Mouse (Mus musculus): ENCODE measurements at regions not wholly inside any gene's neighbourhood (a gene's known extent, or its start where the extent isn't known, plus 50 kb on each side); places are given as distances from the start of the nearest gene placed in this dataset.
"Not testable (repeated sequence)": the region's sequence is repeated elsewhere in the genome, so short reads cannot be mapped to it uniquely, and the experiment has no call there.

- H3K27ac ChIP-seq (ENCODE audit: low read length); H3K9ac ChIP-seq (replicated peaks; ENCODE audit: low read depth); H3K9me3 ChIP-seq (ENCODE audit: low read length); H3K4me1 ChIP-seq (ENCODE audit: insufficient read depth, low read depth, low read length); H3K4me3 ChIP-seq (ENCODE audit: low read depth, low read length); H3K36me3 ChIP-seq (ENCODE audit: insufficient read depth, low read length); H3K4me2 ChIP-seq (replicated peaks; ENCODE audit: low read depth, low read length); H3K27me3 ChIP-seq (replicated peaks; ENCODE audit: insufficient read depth, low read length): not testable (repeated sequence)
- DNase-seq (ENCODE audit: low spot score) = peak; percentile 14
- TF ChIP-seq CTCF (IDR thresholded peaks at IDR 0.05) = peak; percentile 25; the same call in 1 of the 2 replicates
- WGBS = 62% methylated on average over 6 of the region's 6 CpGs
- peak; percentile 37; the same call in 1 of the 2 replicates for ATAC-seq
Observed at GRCm38 (mm10) chr8:20015411-20016081, 112.4 kb downstream of the Gm31371 start.

GRCm38 (mm10) chr8:20016082-20016840 lies 113.1 kb downstream of the Gm31371 start:
- 81% methylated on average over 13 of the region's 17 CpGs for WGBS
- not testable (repeated sequence) for H3K9me3 ChIP-seq (ENCODE audit: low read length); DNase-seq (ENCODE audit: low spot score)

GRCm38 (mm10) chr8:20025521-20025920 lies 122.3 kb downstream of the Gm31371 start:
- not testable (repeated sequence) for H3K4me1 ChIP-seq (ENCODE audit: insufficient read depth, low read depth, low read length); H3K4me2 ChIP-seq (replicated peaks; ENCODE audit: low read depth, low read length); H3K4me3 ChIP-seq (ENCODE audit: low read depth, low read length); H3K9me3 ChIP-seq (ENCODE audit: low read length); H3K27me3 ChIP-seq (replicated peaks; ENCODE audit: insufficient read depth, low read length); ATAC-seq; H3K9ac ChIP-seq (replicated peaks; ENCODE audit: low read depth); H3K27ac ChIP-seq (ENCODE audit: low read length); DNase-seq (ENCODE audit: low spot score); H3K36me3 ChIP-seq (ENCODE audit: insufficient read depth, low read length)
- no CpG with 5 or more reads among the region's 2 CpGs for WGBS

More at GRCm38 (mm10) chr8:20016082-20016840, 113.1 kb downstream of the Gm31371 start:
- not testable (repeated sequence) for ATAC-seq; H3K27ac ChIP-seq (ENCODE audit: low read length); H3K4me1 ChIP-seq (ENCODE audit: insufficient read depth, low read depth, low read length); H3K4me3 ChIP-seq (ENCODE audit: low read depth, low read length); H3K27me3 ChIP-seq (replicated peaks; ENCODE audit: insufficient read depth, low read length); H3K36me3 ChIP-seq (ENCODE audit: insufficient read depth, low read length); H3K9ac ChIP-seq (replicated peaks; ENCODE audit: low read depth); H3K4me2 ChIP-seq (replicated peaks; ENCODE audit: low read depth, low read length)

- not testable (repeated sequence) for H3K9ac ChIP-seq (replicated peaks; ENCODE audit: low read depth); DNase-seq (ENCODE audit: low spot score); H3K27ac ChIP-seq (ENCODE audit: low read length); H3K27me3 ChIP-seq (replicated peaks; ENCODE audit: insufficient read depth, low read length); H3K9me3 ChIP-seq (ENCODE audit: low read length); H3K4me2 ChIP-seq (replicated peaks; ENCODE audit: low read depth, low read length); H3K4me3 ChIP-seq (ENCODE audit: low read depth, low read length); ATAC-seq; H3K4me1 ChIP-seq (ENCODE audit: insufficient read depth, low read depth, low read length); H3K36me3 ChIP-seq (ENCODE audit: insufficient read depth, low read length)
- 57% methylated on average over 1 of the region's 2 CpGs for WGBS
Observed at GRCm38 (mm10) chr8:20027956-20028355, 124.8 kb downstream of the Gm31371 start.

- 79% methylated on average over 2 of the region's 2 CpGs for WGBS
- not testable (repeated sequence) for H3K9me3 ChIP-seq (ENCODE audit: low read length); DNase-seq (ENCODE audit: low spot score); H3K27me3 ChIP-seq (replicated peaks; ENCODE audit: insufficient read depth, low read length); H3K4me1 ChIP-seq (ENCODE audit: insufficient read depth, low read depth, low read length); H3K9ac ChIP-seq (replicated peaks; ENCODE audit: low read depth); H3K4me3 ChIP-seq (ENCODE audit: low read depth, low read length); H3K27ac ChIP-seq (ENCODE audit: low read length); ATAC-seq; H3K4me2 ChIP-seq (replicated peaks; ENCODE audit: low read depth, low read length); H3K36me3 ChIP-seq (ENCODE audit: insufficient read depth, low read length)
Observed at GRCm38 (mm10) chr8:20030131-20030530, 126.9 kb downstream of the Gm31371 start.

- WGBS = 69% methylated on average over 2 of the region's 3 CpGs
- not testable (repeated sequence) for DNase-seq (ENCODE audit: low spot score); ATAC-seq
Observed at GRCm38 (mm10) chr8:20057626-20058025, 154.4 kb downstream of the Gm31371 start.

GRCm38 (mm10) chr8:20098121-20098520 lies 194.9 kb downstream of the Gm31371 start:
- H3K9me3 ChIP-seq (ENCODE audit: low read length); ATAC-seq; H3K27me3 ChIP-seq (replicated peaks; ENCODE audit: insufficient read depth, low read length); H3K4me2 ChIP-seq (replicated peaks; ENCODE audit: low read depth, low read length); DNase-seq (ENCODE audit: low spot score); H3K27ac ChIP-seq (ENCODE audit: low read length); H3K4me1 ChIP-seq (ENCODE audit: insufficient read depth, low read depth, low read length); H3K4me3 ChIP-seq (ENCODE audit: low read depth, low read length); H3K36me3 ChIP-seq (ENCODE audit: insufficient read depth, low read length); H3K9ac ChIP-seq (replicated peaks; ENCODE audit: low read depth): not testable (repeated sequence)
- 79% methylated on average over 4 of the region's 5 CpGs for WGBS

More at GRCm38 (mm10) chr8:20057626-20058025, 154.4 kb downstream of the Gm31371 start:
- not testable (repeated sequence) for H3K4me2 ChIP-seq (replicated peaks; ENCODE audit: low read depth, low read length); H3K4me3 ChIP-seq (ENCODE audit: low read depth, low read length); H3K27me3 ChIP-seq (replicated peaks; ENCODE audit: insufficient read depth, low read length); H3K36me3 ChIP-seq (ENCODE audit: insufficient read depth, low read length); H3K4me1 ChIP-seq (ENCODE audit: insufficient read depth, low read depth, low read length); H3K9me3 ChIP-seq (ENCODE audit: low read length); H3K27ac ChIP-seq (ENCODE audit: low read length); H3K9ac ChIP-seq (replicated peaks; ENCODE audit: low read depth)

- not testable (repeated sequence) for ATAC-seq; H3K27ac ChIP-seq (ENCODE audit: low read length)
- no CpG with 5 or more reads among the region's 1 CpGs for WGBS
Observed at GRCm38 (mm10) chr8:20100241-20100640, 197.0 kb downstream of the Gm31371 start.

GRCm38 (mm10) chr8:20102374-20102773 lies 199.2 kb downstream of the Gm31371 start:
- H3K36me3 ChIP-seq (ENCODE audit: insufficient read depth, low read length); H3K27me3 ChIP-seq (replicated peaks; ENCODE audit: insufficient read depth, low read length); H3K4me2 ChIP-seq (replicated peaks; ENCODE audit: low read depth, low read length); H3K27ac ChIP-seq (ENCODE audit: low read length); H3K9me3 ChIP-seq (ENCODE audit: low read length); H3K9ac ChIP-seq (replicated peaks; ENCODE audit: low read depth); H3K4me1 ChIP-seq (ENCODE audit: insufficient read depth, low read depth, low read length); H3K4me3 ChIP-seq (ENCODE audit: low read depth, low read length); ATAC-seq; DNase-seq (ENCODE audit: low spot score): not testable (repeated sequence)
- WGBS = no CpG with 5 or more reads among the region's 2 CpGs

More at GRCm38 (mm10) chr8:20100241-20100640, 197.0 kb downstream of the Gm31371 start:
- H3K4me3 ChIP-seq (ENCODE audit: low read depth, low read length); H3K27me3 ChIP-seq (replicated peaks; ENCODE audit: insufficient read depth, low read length); H3K9me3 ChIP-seq (ENCODE audit: low read length); H3K4me1 ChIP-seq (ENCODE audit: insufficient read depth, low read depth, low read length); H3K4me2 ChIP-seq (replicated peaks; ENCODE audit: low read depth, low read length); H3K36me3 ChIP-seq (ENCODE audit: insufficient read depth, low read length); H3K9ac ChIP-seq (replicated peaks; ENCODE audit: low read depth): not testable (repeated sequence)
- DNase-seq (ENCODE audit: low spot score) = peak; percentile 4

All from lung, postnatal 0 days (tissue).